Mouse (Mus musculus) liver, postnatal 0 days (tissue): ENCODE measurements around the gene Mmp14. TPM values are rescaled to one million over a fixed set of nuclear protein-coding genes. Genes with fewer than 3 reads are reported as not detected.

Experiments
- ATAC-seq: fragments of 200-750 bp; cut with Nextera tagmentation; 2 replicates; pipeline ENCODE4 v1.8.0; 2017; ENCODE audit warnings: mild to moderate bottlenecking, moderate library complexity
- DNase-seq: peaks from one replicate; pipeline ENCODE4 v3.0.0-alpha.2; 2016
- H3K27ac ChIP-seq: fragments of 300-500 bp; sonication (generic); 2 replicates; pipeline ENCODE4 v1.5.1; 2014; ENCODE audit warnings: antibody characterized with exemption, moderate library complexity, mild to moderate bottlenecking, low read depth
- H3K27me3 ChIP-seq: fragments of 300-500 bp; sonication (generic); 2 replicates; pipeline ENCODE4 v1.6.1; 2014; ENCODE audit warnings: low read length, control low read depth, mixed read lengths; ENCODE audit not compliant: insufficient read depth
- H3K36me3 ChIP-seq: fragments of 300-500 bp; sonication (generic); replicated peaks from 2 replicates; pipeline ENCODE4 v1.6.1; 2014; ENCODE audit warnings: mild to moderate bottlenecking, control low read depth, low read length, moderate library complexity, mixed read lengths; ENCODE audit not compliant: insufficient read depth
- H3K4me1 ChIP-seq: fragments of 300-500 bp; sonication (generic); 2 replicates; pipeline ENCODE4 v1.6.1; 2014; ENCODE audit warnings: antibody characterized with exemption, mild to moderate bottlenecking, control low read depth; ENCODE audit not compliant: insufficient read depth
- H3K4me2 ChIP-seq: fragments of 300-500 bp; sonication (generic); 2 replicates; pipeline ENCODE4 v1.6.1; 2014; ENCODE audit warnings: low read depth, mild to moderate bottlenecking, low read length, moderate library complexity, mixed read lengths
- H3K4me3 ChIP-seq: fragments of 300-500 bp; sonication (generic); 2 replicates; pipeline ENCODE4 v1.5.1; 2014; ENCODE audit warnings: low read depth, low read length
- H3K9ac ChIP-seq: fragments of 300-500 bp; sonication (generic); replicated peaks from 2 replicates; pipeline ENCODE4 v1.6.1; 2014; ENCODE audit warnings: mild to moderate bottlenecking, moderate library complexity
- H3K9me3 ChIP-seq: fragments of 300-500 bp; sonication (generic); 2 replicates; pipeline ENCODE4 v1.6.1; 2016; ENCODE audit warnings: mild to moderate bottlenecking, control low read depth, low read length, mixed read lengths
- CTCF ChIP-seq: sonication (generic); IDR thresholded peaks from 2 replicates; pipeline ENCODE4 v1.5.1; 2016; ENCODE audit warnings: antibody characterized with exemption, low read depth
- EP300 ChIP-seq: IDR thresholded peaks from 2 replicates; pipeline ENCODE4 v1.6.1; 2016; ENCODE audit warnings: antibody characterized with exemption, low read depth, mild to moderate bottlenecking
- WGBS: fragments of 180-500 bp; shearing (Covaris S2); extraction: QIAGEN DNeasy Blood & Tissue Kit; methylation state at CpG from one replicate; pipeline ENCODE4 v1.1.7; 2014; ENCODE audit not compliant: insufficient replicate concordance; 5-methylcytosine and 5-hydroxymethylcytosine counted together
- polyA plus RNA-seq: library from polyadenylated mRNA; unstranded; fragments of >200 nt; fragmentation: Nextera tagmentation; extraction: Ambion mirVana; gene quantifications from 2 replicates; pipeline ENCODE4 v1.2.1, GENCODE M21; 2015

Mmp14 gene
- polyA plus RNA-seq, 1 experiment from 2014 or later, result 38.1 TPM

DNA sequence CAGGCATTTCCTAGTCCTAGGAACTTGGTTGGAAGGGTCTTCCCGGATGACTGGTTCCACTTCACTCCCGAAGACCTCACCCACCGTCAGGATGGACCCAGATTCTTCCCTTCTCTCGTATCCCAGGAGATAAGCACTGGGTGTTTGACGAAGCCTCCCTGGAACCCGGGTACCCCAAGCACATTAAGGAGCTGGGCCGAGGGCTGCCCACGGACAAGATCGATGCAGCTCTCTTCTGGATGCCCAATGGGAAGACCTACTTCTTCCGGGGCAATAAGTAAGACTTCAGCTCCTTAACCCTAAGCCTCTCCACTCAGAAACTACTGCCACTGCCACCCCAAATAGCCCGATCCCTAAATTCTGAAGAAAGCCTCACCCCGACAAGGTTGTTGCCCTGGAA lies 7.7 kb downstream of the Mmp14 start:
- Histone ChIP-seq H3K27ac (no peak overlapping the region), H3K9ac (no peak overlapping the region), H3K27me3 (no peaks in the 10 kb centered on the region), H3K36me3 (peaks cover 38% of the 10 kb centered on the region), H3K4me3 (no peak overlapping the region), H3K4me1 (peaks cover 3% of the 10 kb centered on the region), H3K4me2 (no peak overlapping the region), H3K9me3 (no peaks in the 10 kb centered on the region)
- no peak for TF ChIP-seq CTCF
- no peak for TF ChIP-seq EP300
- DNase-seq, result no peak
- WGBS, result 84% methylated on average over 12 of the region's 12 CpGs
- ATAC-seq, result no peak

- WGBS, result 74% methylated on average over 7 of the region's 7 CpGs
- Histone ChIP-seq H3K4me3 (no peak overlapping the region), H3K27ac (no peak overlapping the region), H3K4me2 (no peak overlapping the region), H3K9ac (no peak overlapping the region), H3K27me3 (no peaks in the 10 kb centered on the region), H3K9me3 (no peaks in the 10 kb centered on the region), H3K36me3 (peaks cover 38% of the 10 kb centered on the region), H3K4me1 (peaks cover 3% of the 10 kb centered on the region)
- ATAC-seq (no peak), DNase-seq (no peak)
- no peak for TF ChIP-seq EP300
- no peak for TF ChIP-seq CTCF
These were observed 8.2 kb downstream of the Mmp14 start for GRCm38 (mm10) chr14:54439610-54440009.

DNA sequence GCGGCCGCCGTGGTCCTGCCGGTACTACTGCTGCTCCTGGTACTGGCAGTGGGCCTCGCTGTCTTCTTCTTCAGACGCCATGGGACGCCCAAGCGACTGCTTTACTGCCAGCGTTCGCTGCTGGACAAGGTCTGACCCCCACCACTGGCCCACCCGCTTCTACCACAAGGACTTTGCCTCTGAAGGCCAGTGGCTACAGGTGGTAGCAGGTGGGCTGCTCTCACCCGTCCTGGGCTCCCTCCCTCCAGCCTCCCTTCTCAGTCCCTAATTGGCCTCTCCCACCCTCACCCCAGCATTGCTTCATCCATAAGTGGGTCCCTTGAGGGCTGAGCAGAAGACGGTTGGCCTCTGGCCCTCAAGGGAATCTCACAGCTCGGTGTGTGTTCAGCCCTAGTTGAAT lies 9.1 kb downstream of the Mmp14 start:
- no peak for ATAC-seq
- H3K4me3 ChIP-seq, result no peak overlapping the region
- WGBS, result 90% methylated on average over 13 of the region's 14 CpGs
- no peak overlapping the region for H3K9ac ChIP-seq
- no peak overlapping the region for H3K4me2 ChIP-seq
- H3K9me3 ChIP-seq, result no peaks in the 10 kb centered on the region
- TF ChIP-seq CTCF (no peak), EP300 (no peak)
- no peak for DNase-seq
- H3K27me3 ChIP-seq, result no peaks in the 10 kb centered on the region
- peaks cover 3% of the 10 kb centered on the region for H3K4me1 ChIP-seq
- peaks cover 34% of the 10 kb centered on the region for H3K36me3 ChIP-seq
- H3K27ac ChIP-seq, result no peak overlapping the region

DNA sequence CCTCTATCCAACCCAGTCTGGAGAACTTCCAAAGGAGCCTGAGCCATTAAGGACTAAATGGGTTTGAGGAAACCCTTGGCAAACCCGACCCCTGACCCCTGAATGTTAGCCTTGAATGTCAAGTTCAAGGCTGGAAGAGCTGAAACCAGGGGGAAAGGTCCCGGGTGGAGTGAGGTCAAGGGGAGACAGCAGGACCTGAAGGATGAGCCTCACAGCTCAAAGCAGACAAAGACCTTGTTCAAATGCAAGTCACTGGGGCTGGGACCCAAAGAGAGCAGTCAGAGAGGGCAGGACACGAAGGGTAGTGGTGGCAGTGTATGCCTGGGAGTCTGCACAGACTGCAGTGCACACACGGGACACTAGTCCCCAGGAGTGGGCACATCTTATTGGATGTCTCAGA lies 10.0 kb downstream of the Mmp14 start:
- TF ChIP-seq EP300 (no peak), CTCF (no peak)

DNA sequence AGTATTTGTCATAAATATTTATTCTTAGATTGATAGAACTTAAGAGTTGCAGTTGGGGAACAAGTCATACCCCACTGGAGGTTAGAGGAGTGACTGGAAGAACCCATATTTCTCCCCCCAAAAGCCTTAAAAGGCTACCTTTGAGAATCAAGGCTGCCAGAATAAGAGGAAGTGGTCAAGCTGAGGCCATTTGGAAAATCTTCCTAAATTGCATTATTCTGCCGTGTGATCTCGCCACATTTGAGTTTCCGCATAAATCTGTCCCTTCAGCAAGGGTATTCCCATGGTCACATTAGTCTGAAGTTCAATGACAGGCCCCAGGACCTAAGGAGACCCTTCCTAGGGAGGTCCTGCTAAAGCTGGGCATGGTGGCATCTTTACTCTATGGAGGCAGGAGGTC lies 11.1 kb downstream of the Mmp14 start:
- Histone ChIP-seq H3K9ac (no peak overlapping the region), H3K27ac (no peak overlapping the region), H3K4me3 (no peak overlapping the region), H3K27me3 (no peaks in the 10 kb centered on the region), H3K4me1 (peaks cover 3% of the 10 kb centered on the region), H3K9me3 (no peaks in the 10 kb centered on the region), H3K36me3 (peaks cover 21% of the 10 kb centered on the region), H3K4me2 (no peak overlapping the region)
- DNase-seq (no peak), ATAC-seq (no peak)
- 58% methylated on average over 3 of the region's 3 CpGs for WGBS
- TF ChIP-seq EP300, result no peak
- no peak for TF ChIP-seq CTCF

More for the DNA sequence above, 10.0 kb downstream of the Mmp14 start:
- Histone ChIP-seq H3K27ac (no peak overlapping the region), H3K27me3 (no peaks in the 10 kb centered on the region), H3K9ac (no peak overlapping the region), H3K4me3 (no peak overlapping the region), H3K4me1 (peaks cover 3% of the 10 kb centered on the region), H3K4me2 (no peak overlapping the region), H3K36me3 (peaks cover 26% of the 10 kb centered on the region), H3K9me3 (no peaks in the 10 kb centered on the region)
- no peak for DNase-seq
- WGBS, result 75% methylated on average over 4 of the region's 4 CpGs
- no peak for ATAC-seq

GRCm38 (mm10) chr14:54443196-54443595 lies 11.8 kb downstream of the Mmp14 start:
- ATAC-seq, result peak; percentile 55; the same call in 1 of the 2 replicates
- Histone ChIP-seq H3K9me3 (no peaks in the 10 kb centered on the region), H3K36me3 (peaks cover 20% of the 10 kb centered on the region), H3K4me2 (no peak overlapping the region), H3K9ac (no peak overlapping the region), H3K4me3 (no peak overlapping the region), H3K4me1 (peaks cover 3% of the 10 kb centered on the region), H3K27me3 (no peaks in the 10 kb centered on the region), H3K27ac (no peak overlapping the region)
- no peak for TF ChIP-seq CTCF
- no peak for TF ChIP-seq EP300
- DNase-seq, result no peak
- WGBS, result 34% methylated on average over 3 of the region's 3 CpGs
